Mouse (Mus musculus) lung, embryonic 15.5 days (tissue): ENCODE measurements around the gene Bard1. TPM values are rescaled to one million over a fixed set of nuclear protein-coding genes. Genes with fewer than 3 reads are reported as not detected.

ENCODE experiments used
- ATAC-seq: fragments of 200-750 bp; cut with Nextera tagmentation; 2 replicates; pipeline ENCODE4 v1.8.0; 2017; ENCODE audit warnings: moderate number of reproducible peaks, borderline replicate concordance; ENCODE audit not compliant: low FRiP score, low TSS enrichment; ENCODE audit errors: extremely low read depth
- H3K27ac ChIP-seq: fragments of 300-500 bp; sonication (generic); 2 replicates; pipeline ENCODE4 v1.5.1; 2015; ENCODE audit warnings: moderate library complexity, mild to moderate bottlenecking, inconsistent platforms
- H3K27me3 ChIP-seq: fragments of 300-500 bp; sonication (generic); 2 replicates; pipeline ENCODE4 v1.6.1; 2015; ENCODE audit warnings: inconsistent platforms
- H3K36me3 ChIP-seq: fragments of 300-500 bp; sonication (generic); 2 replicates; pipeline ENCODE4 v1.6.1; 2015; ENCODE audit warnings: inconsistent platforms
- H3K4me1 ChIP-seq: fragments of 300-500 bp; sonication (generic); 2 replicates; pipeline ENCODE4 v1.6.1; 2015; ENCODE audit warnings: inconsistent platforms
- H3K4me2 ChIP-seq: fragments of 300-500 bp; sonication (generic); 2 replicates; pipeline ENCODE4 v1.6.1; 2015; ENCODE audit warnings: inconsistent platforms, mild to moderate bottlenecking, moderate library complexity
- H3K4me3 ChIP-seq: fragments of 300-500 bp; sonication (generic); 2 replicates; pipeline ENCODE4 v1.5.1; 2015; ENCODE audit warnings: mild to moderate bottlenecking, inconsistent platforms
- H3K9ac ChIP-seq: fragments of 300-500 bp; sonication (generic); 2 replicates; pipeline ENCODE4 v1.6.1; 2015; ENCODE audit warnings: inconsistent platforms
- H3K9me3 ChIP-seq: fragments of 300-500 bp; sonication (generic); 2 replicates; pipeline ENCODE4 v1.6.1; 2016; ENCODE audit warnings: inconsistent platforms
- WGBS: fragments of 180-500 bp; shearing (Covaris S2); methylation state at CpG from one replicate; pipeline ENCODE4 v1.1.7; 2015; 5-methylcytosine and 5-hydroxymethylcytosine counted together
- polyA plus RNA-seq: library from polyadenylated mRNA; unstranded; fragments of >200 nt; fragmentation: Nextera tagmentation; extraction: Ambion mirVana; gene quantifications from 2 replicates; pipeline ENCODE4 v1.2.1, GENCODE M21; 2015

Bard1 gene
- 2.4 and 2.6 TPM in 2 replicates for polyA plus RNA-seq

- under 1% methylated on average over 68 of the region's 69 CpGs for WGBS
- peak within 1 kb of the TSS; percentile 77 for H3K4me3 ChIP-seq
- peak within 1 kb of the TSS; percentile 63 for H3K9ac ChIP-seq
These were observed at the start of gene Bard1 for GRCm38 (mm10) chr1:71102344-71103173. Gene Bard1 (minus strand): TSS chr1:71103146.

GRCm38 (mm10) chr1:71127171-71127570, 24.2 kb upstream of the Bard1 start:
- Histone ChIP-seq H3K27ac (no peak overlapping the region), H3K36me3 (no peaks in the 10 kb centered on the region), H3K27me3 (no peaks in the 10 kb centered on the region), H3K9ac (no peak overlapping the region), H3K4me1 (no peaks in the 10 kb centered on the region), H3K9me3 (no peaks in the 10 kb centered on the region), H3K4me3 (no peak overlapping the region), H3K4me2 (no peak overlapping the region)
- 90% methylated on average over 4 of the region's 4 CpGs for WGBS
- no peak for ATAC-seq

More at GRCm38 (mm10) chr1:71102344-71103173, at the start of gene Bard1:
- peak; percentile 99 for ATAC-seq
- Histone ChIP-seq H3K4me2 (peak within 1 kb of the TSS; percentile 58), H3K27me3 (no peaks in the 10 kb centered on the region), H3K27ac (peak within 1 kb of the TSS; percentile 89), H3K9me3 (no peaks in the 10 kb centered on the region), H3K4me1 (peaks cover 17% of the 10 kb centered on the region), H3K36me3 (no peaks in the 10 kb centered on the region)

- no peak for ATAC-seq
- Histone ChIP-seq H3K9ac (no peak overlapping the region), H3K27me3 (no peaks in the 10 kb centered on the region), H3K9me3 (no peaks in the 10 kb centered on the region), H3K4me2 (no peak overlapping the region), H3K4me3 (no peak overlapping the region), H3K4me1 (no peaks in the 10 kb centered on the region), H3K36me3 (no peaks in the 10 kb centered on the region), H3K27ac (no peak overlapping the region)
- WGBS: 65% methylated on average over 2 of the region's 2 CpGs
These were observed 15.6 kb upstream of the Bard1 start for GRCm38 (mm10) chr1:71118511-71118910.

- no peak for ATAC-seq
These were observed 14.3 kb upstream of the Bard1 start for GRCm38 (mm10) chr1:71117253-71117652.

GRCm38 (mm10) chr1:71115781-71116180, 12.8 kb upstream of the Bard1 start:
- ATAC-seq: no peak
- H3K4me1 ChIP-seq: no peaks in the 10 kb centered on the region
- no peak overlapping the region for H3K27ac ChIP-seq
- H3K27me3 ChIP-seq: no peaks in the 10 kb centered on the region
- WGBS: 64% methylated on average over 2 of the region's 2 CpGs
- H3K4me2 ChIP-seq: no peak overlapping the region
- no peak overlapping the region for H3K9ac ChIP-seq
- no peaks in the 10 kb centered on the region for H3K9me3 ChIP-seq
- no peaks in the 10 kb centered on the region for H3K36me3 ChIP-seq
- no peak overlapping the region for H3K4me3 ChIP-seq

More at GRCm38 (mm10) chr1:71117253-71117652, 14.3 kb upstream of the Bard1 start:
- H3K9me3 ChIP-seq: no peaks in the 10 kb centered on the region
- H3K9ac ChIP-seq: no peak overlapping the region
- no peak overlapping the region for H3K4me2 ChIP-seq
- no peaks in the 10 kb centered on the region for H3K27me3 ChIP-seq
- H3K4me1 ChIP-seq: no peaks in the 10 kb centered on the region
- no peaks in the 10 kb centered on the region for H3K36me3 ChIP-seq
- H3K4me3 ChIP-seq: no peak overlapping the region
- 68% methylated on average over 4 of the region's 4 CpGs for WGBS
- no peak overlapping the region for H3K27ac ChIP-seq

GRCm38 (mm10) chr1:71109858-71110257, 6.9 kb upstream of the Bard1 start:
- H3K4me3 ChIP-seq: no peak overlapping the region
- H3K9ac ChIP-seq: no peak overlapping the region
- H3K27me3 ChIP-seq: no peaks in the 10 kb centered on the region
- no peaks in the 10 kb centered on the region for H3K36me3 ChIP-seq
- no peaks in the 10 kb centered on the region for H3K9me3 ChIP-seq
- WGBS: 71% methylated on average over 10 of the region's 10 CpGs
- no peak overlapping the region for H3K4me2 ChIP-seq
- no peaks in the 10 kb centered on the region for H3K4me1 ChIP-seq
- H3K27ac ChIP-seq: no peak overlapping the region
- ATAC-seq: no peak

GRCm38 (mm10) chr1:71106127-71106526, 3.2 kb upstream of the Bard1 start:
- no peak overlapping the region for H3K27ac ChIP-seq
- H3K4me2 ChIP-seq: no peak overlapping the region
- H3K36me3 ChIP-seq: no peaks in the 10 kb centered on the region
- WGBS: 94% methylated on average over 6 of the region's 6 CpGs
- no peak for ATAC-seq
- no peak overlapping the region for H3K9ac ChIP-seq
- H3K27me3 ChIP-seq: no peaks in the 10 kb centered on the region
- no peak overlapping the region for H3K4me3 ChIP-seq
- H3K4me1 ChIP-seq: peaks cover 6% of the 10 kb centered on the region; the same call in 1 of the 2 replicates
- no peaks in the 10 kb centered on the region for H3K9me3 ChIP-seq

GRCm38 (mm10) chr1:71105724-71106123, 2.8 kb upstream of the Bard1 start:
- H3K4me2 ChIP-seq: no peak overlapping the region
- no peak overlapping the region for H3K9ac ChIP-seq
- H3K4me1 ChIP-seq: peaks cover 6% of the 10 kb centered on the region; the same call in 1 of the 2 replicates
- no peak overlapping the region for H3K4me3 ChIP-seq
- no peaks in the 10 kb centered on the region for H3K27me3 ChIP-seq
- no peak for ATAC-seq
- no peak overlapping the region for H3K27ac ChIP-seq
- no peaks in the 10 kb centered on the region for H3K36me3 ChIP-seq
- H3K9me3 ChIP-seq: no peaks in the 10 kb centered on the region
- WGBS: 83% methylated on average over 8 of the region's 8 CpGs

GRCm38 (mm10) chr1:71103174-71103864, 373 bp upstream of the Bard1 start:
- Histone ChIP-seq H3K27me3 (no peaks in the 10 kb centered on the region), H3K4me3 (peak overlapping the region; percentile 77), H3K9me3 (no peaks in the 10 kb centered on the region), H3K36me3 (no peaks in the 10 kb centered on the region), H3K4me1 (peaks cover 17% of the 10 kb centered on the region), H3K4me2 (peak overlapping the region; percentile 58), H3K27ac (peak overlapping the region; percentile 89), H3K9ac (no peak overlapping the region)
- ATAC-seq: no peak
- 19% methylated on average over 18 of the region's 18 CpGs for WGBS

- peaks cover 17% of the 10 kb centered on the region for H3K4me1 ChIP-seq
- no peak overlapping the region for H3K27ac ChIP-seq
- peak overlapping the region; percentile 77 for H3K4me3 ChIP-seq
These were observed 1.5 kb downstream of the Bard1 start for GRCm38 (mm10) chr1:71101369-71101970.

GRCm38 (mm10) chr1:71100591-71101368, 2.2 kb downstream of the Bard1 start:
- H3K36me3 ChIP-seq: no peaks in the 10 kb centered on the region
- H3K9me3 ChIP-seq: no peaks in the 10 kb centered on the region
- no peak overlapping the region for H3K9ac ChIP-seq

More at GRCm38 (mm10) chr1:71101369-71101970, 1.5 kb downstream of the Bard1 start:
- 44% methylated on average over 11 of the region's 11 CpGs for WGBS
- H3K9me3 ChIP-seq: no peaks in the 10 kb centered on the region
- no peak for ATAC-seq
- H3K4me2 ChIP-seq: peak overlapping the region; percentile 58
- no peaks in the 10 kb centered on the region for H3K36me3 ChIP-seq
- H3K9ac ChIP-seq: no peak overlapping the region
- no peaks in the 10 kb centered on the region for H3K27me3 ChIP-seq

More at GRCm38 (mm10) chr1:71100591-71101368, 2.2 kb downstream of the Bard1 start:
- Histone ChIP-seq H3K4me3 (peak overlapping the region; percentile 77; the same call in 1 of the 2 replicates), H3K4me2 (peak overlapping the region; percentile 58), H3K4me1 (peaks cover 17% of the 10 kb centered on the region), H3K27me3 (no peaks in the 10 kb centered on the region), H3K27ac (0 out of 2 replicates have a peak overlapping the region, but pooled peaks have one; percentile 35)
- 48% methylated on average over 5 of the region's 5 CpGs for WGBS
- ATAC-seq: no peak
